Mouse (Mus musculus) A20 (cell line): ENCODE data around the gene Gtf2h5.

ENCODE experiments used
- DNase-seq: peaks from one replicate; pipeline ENCODE4 v3.0.0-alpha.2; 2011; ENCODE audit warnings: low read depth, low spot score

Gtf2h5 gene

GRCm38 (mm10) chr17:6079287-6080122 lies at the start of gene Gtf2h5, which contains the start of gene Serac1:
TSS of gene Gtf2h5 (plus strand) at chr17:6079786.
TSS of gene Serac1 (minus strand) at chr17:6079741.
- DNase-seq, result peak; percentile 96

- no peak for DNase-seq
Observed at GRCm38 (mm10) chr17:6035661-6036060, 43.9 kb upstream of the Gtf2h5 start.

- DNase-seq, result no peak
Observed at GRCm38 (mm10) chr17:6036458-6036857, 43.1 kb upstream of the Gtf2h5 start.

GRCm38 (mm10) chr17:6036872-6037271 lies 42.7 kb upstream of the Gtf2h5 start:
- no peak for DNase-seq

GRCm38 (mm10) chr17:6037507-6037906 lies 42.1 kb upstream of the Gtf2h5 start:
- no peak for DNase-seq

GRCm38 (mm10) chr17:6052801-6053200 lies 26.8 kb upstream of the Gtf2h5 start:
- DNase-seq, result no peak

- peak; percentile 86 for DNase-seq
Observed at GRCm38 (mm10) chr17:6054934-6055355, 24.6 kb upstream of the Gtf2h5 start.

DNA sequence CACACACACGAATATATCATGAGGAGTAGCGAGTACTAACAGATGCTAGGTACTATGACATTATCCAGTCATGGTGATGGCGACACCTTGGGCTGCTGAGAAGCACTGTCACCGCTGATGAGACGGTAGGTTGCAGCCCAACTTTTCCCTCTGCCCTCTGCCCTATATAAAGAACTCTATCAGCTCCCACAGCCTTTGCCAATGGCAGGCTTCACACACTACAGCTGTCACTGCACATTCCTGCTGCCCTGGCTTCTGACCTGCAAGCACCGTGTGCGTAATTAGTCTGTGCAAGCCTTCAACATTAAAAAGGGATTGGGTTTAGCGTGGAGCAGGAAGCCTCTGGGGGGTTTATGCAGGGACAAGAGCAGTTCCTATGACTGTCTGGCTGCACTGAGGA lies 16.8 kb upstream of the Gtf2h5 start:
- DNase-seq, result no peak

DNA sequence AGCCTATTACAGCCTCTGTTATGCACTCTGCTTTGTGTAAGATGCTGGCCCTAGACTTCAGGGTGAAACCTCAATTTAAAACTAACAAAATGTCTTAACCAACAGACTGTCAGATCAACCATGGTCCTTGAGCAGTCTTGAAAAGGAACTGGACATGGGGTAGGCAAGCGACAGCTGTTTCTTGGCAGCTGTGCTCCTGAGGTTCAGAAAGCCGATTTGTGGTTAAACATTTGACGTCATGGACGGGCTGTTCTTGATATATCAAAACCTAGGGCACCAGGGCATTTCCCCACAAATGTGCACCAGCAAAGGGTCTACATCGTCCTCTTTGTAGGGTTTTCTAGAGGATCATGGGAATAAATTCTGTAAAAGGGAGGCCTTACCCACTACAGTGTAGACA lies 16.1 kb upstream of the Gtf2h5 start:
- DNase-seq, result no peak

GRCm38 (mm10) chr17:6066021-6066420 lies 13.6 kb upstream of the Gtf2h5 start:
- no peak for DNase-seq

DNA sequence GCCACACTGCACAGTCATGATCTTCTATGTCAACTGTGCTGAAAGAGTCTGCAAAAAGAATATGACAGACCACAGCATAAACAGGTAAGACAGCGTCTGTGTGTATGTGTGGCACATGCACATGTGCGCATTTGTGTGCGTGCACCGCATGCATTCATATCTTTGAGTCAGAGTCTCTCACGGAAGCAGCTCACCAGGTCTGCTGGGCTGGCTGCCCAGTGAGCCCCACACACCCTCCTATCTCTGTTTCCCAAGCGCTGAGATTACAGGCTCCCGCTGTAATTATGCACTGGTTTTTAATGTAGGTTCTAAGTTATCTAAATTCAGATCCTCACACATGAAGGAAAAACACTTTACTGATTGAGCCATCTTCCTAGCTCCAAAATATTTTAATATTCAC lies 12.0 kb upstream of the Gtf2h5 start:
- DNase-seq, result no peak

- no peak for DNase-seq
Observed at GRCm38 (mm10) chr17:6069866-6070265, 9.7 kb upstream of the Gtf2h5 start.

DNA sequence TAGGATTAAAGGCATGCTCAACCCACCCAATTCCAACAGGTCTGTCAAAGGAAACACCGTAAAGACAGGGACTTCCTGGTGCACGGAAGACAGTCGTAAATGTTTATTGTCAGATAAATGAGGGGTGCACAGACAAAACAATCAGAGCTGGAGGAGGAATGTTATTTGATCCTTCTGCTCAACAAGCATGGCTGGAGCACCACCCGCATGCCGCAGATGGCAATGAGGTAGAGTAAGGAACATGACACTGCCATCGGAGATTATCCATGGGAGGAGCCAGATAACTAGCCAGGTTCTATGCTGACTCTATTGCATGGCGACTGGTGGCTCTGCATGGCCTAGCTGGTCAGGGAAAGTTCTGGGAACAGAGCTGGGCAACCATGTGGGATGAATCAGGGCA lies 6.2 kb upstream of the Gtf2h5 start:
- no peak for DNase-seq

GRCm38 (mm10) chr17:6083323-6083890 lies 3.8 kb downstream of the Gtf2h5 start:
- DNase-seq, result no peak

DNA sequence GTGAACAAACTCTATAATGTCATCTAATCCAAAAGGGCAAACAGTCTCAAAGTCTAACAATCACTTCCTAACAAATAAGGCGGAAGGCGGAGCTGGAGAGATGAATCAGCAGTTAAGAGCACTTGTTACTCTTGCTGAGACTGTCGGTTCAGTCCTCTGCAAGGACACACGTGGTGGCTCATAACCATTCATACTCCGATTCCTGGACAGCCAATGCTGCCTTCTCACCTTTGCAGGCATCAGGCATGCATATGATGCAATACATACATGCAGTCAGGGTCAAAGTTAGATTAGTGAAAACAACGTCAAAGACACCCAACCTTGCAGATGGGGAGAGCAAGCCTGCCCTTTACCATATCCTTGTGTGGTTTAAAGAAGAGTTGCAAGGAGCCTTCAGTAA lies 12.0 kb downstream of the Gtf2h5 start:
- DNase-seq, result no peak

- DNase-seq, result no peak
Observed at GRCm38 (mm10) chr17:6095579-6095978, 16.0 kb downstream of the Gtf2h5 start.

DNA sequence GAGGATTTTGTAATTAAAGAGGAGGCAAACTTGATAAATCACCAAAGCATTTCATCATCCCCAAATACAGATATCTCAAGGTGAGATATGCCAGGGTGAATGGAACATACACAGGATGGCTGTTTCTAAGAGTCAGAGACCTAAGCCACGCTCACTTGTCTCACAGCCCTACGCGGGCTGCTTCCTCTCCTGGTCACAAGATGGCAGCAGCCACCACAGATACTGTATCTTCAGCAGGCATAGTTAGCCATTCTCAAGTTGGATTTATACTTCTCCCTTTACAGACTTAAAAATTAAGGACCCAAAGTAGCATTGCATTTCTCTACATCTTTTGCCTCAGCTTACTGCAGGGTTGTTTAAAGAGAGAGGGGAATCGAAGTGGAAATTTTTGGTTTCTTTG lies 18.3 kb downstream of the Gtf2h5 start:
- peak; percentile 69 for DNase-seq

GRCm38 (mm10) chr17:6102287-6102686 lies 22.7 kb downstream of the Gtf2h5 start:
- DNase-seq, result no peak

DNA sequence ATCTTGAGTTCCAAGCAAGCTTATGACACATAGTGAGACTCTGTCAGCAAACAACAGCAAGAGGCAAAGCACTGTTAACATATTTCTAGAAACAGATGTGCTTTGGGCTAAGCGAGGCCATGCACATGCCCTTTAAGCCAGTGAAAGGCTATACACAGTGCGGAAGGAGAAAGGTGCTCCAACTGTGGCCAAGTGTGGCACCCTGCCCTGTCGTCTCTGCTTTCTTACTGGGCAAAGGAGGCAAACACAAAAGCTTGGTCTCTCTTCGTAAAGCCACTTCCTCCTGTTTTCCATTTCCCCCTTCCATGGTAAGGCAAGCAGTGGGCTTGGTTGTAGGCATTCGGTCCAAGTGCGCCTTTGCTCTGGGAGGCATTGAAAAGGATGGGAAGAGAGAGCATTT lies 24.0 kb downstream of the Gtf2h5 start:
- no peak for DNase-seq

GRCm38 (mm10) chr17:6106361-6107014 lies 26.9 kb downstream of the Gtf2h5 start, which contains the start of gene Tulp4:
TSS of gene Tulp4 (plus strand) at chr17:6106437.
- DNase-seq, result peak; percentile 87

GRCm38 (mm10) chr17:6107015-6107601 lies 27.5 kb downstream of the Gtf2h5 start:
- peak; percentile 72 for DNase-seq

- DNase-seq, result no peak
Observed at GRCm38 (mm10) chr17:6108175-6108574, 28.6 kb downstream of the Gtf2h5 start.
